Mouse (Mus musculus) kidney, adult 8-10 months (tissue): Measurements from ENCODE around the gene Pxt1.
A peak's percentile ranks its signal among the peaks of the same experiment; 100 is the strongest.

Source experiments
- DNase-seq, 2 experiments: peaks; one replicate each; pipeline ENCODE4 v3.0.0; 2022

The Pxt1 gene

GRCm38 (mm10) chr17:28944481-28944880, 841 bp upstream of the Pxt1 start:
- DNase-seq, result peak; percentile 66 to 70

GRCm38 (mm10) chr17:28942101-28942500, 1.5 kb downstream of the Pxt1 start:
- DNase-seq, result no peak

GRCm38 (mm10) chr17:28940776-28941555, 2.7 kb downstream of the Pxt1 start:
- no peak for DNase-seq

- DNase-seq, result peak; percentile 85 to 87
Observed at GRCm38 (mm10) chr17:28936622-28937345, 6.9 kb downstream of the Pxt1 start.

GRCm38 (mm10) chr17:28936133-28936532, 7.5 kb downstream of the Pxt1 start:
- DNase-seq, result no peak

- DNase-seq, result no peak
Observed at GRCm38 (mm10) chr17:28934120-28934916, 9.3 kb downstream of the Pxt1 start.

- no peak for DNase-seq
Observed at GRCm38 (mm10) chr17:28932274-28932673, 11.4 kb downstream of the Pxt1 start.

- no peak for DNase-seq
Observed at GRCm38 (mm10) chr17:28931436-28932211, 12.0 kb downstream of the Pxt1 start.

- DNase-seq, result peak; percentile 94 to 96
Observed at GRCm38 (mm10) chr17:28930392-28931074, 13.1 kb downstream of the Pxt1 start.

GRCm38 (mm10) chr17:28929369-28929768, 14.3 kb downstream of the Pxt1 start:
- no peak for DNase-seq

- no peak for DNase-seq
Observed at GRCm38 (mm10) chr17:28928004-28928403, 15.6 kb downstream of the Pxt1 start.

GRCm38 (mm10) chr17:28926866-28927635, 16.6 kb downstream of the Pxt1 start:
- DNase-seq, result peak in 1 of 2 experiments; percentile 59

- peak; percentile 63 to 85 for DNase-seq
Observed at GRCm38 (mm10) chr17:28926380-28926779, 17.3 kb downstream of the Pxt1 start.

GRCm38 (mm10) chr17:28924957-28925595, 18.6 kb downstream of the Pxt1 start:
- DNase-seq, result no peak

GRCm38 (mm10) chr17:28922096-28922495, 21.5 kb downstream of the Pxt1 start:
- no peak for DNase-seq

GRCm38 (mm10) chr17:28921086-28921485, 22.6 kb downstream of the Pxt1 start:
- DNase-seq, result no peak

- DNase-seq, result no peak
Observed at GRCm38 (mm10) chr17:28916520-28916919, 27.1 kb downstream of the Pxt1 start.

- no peak for DNase-seq
Observed at GRCm38 (mm10) chr17:28915060-28915628, 28.5 kb downstream of the Pxt1 start, which contains the start of gene 4930539E08Rik. 4930539E08Rik (minus strand) TSS chr17:28915324.

- no peak for DNase-seq
Observed at GRCm38 (mm10) chr17:28913940-28914339, 29.7 kb downstream of the Pxt1 start.

GRCm38 (mm10) chr17:28913200-28913599, 30.4 kb downstream of the Pxt1 start:
- peak; percentile 75 to 87 for DNase-seq
